Mouse (Mus musculus): ENCODE measurements around the gene Dcaf15. TPM values are rescaled to one million over a fixed set of nuclear protein-coding genes. Genes with fewer than 3 reads are reported as not detected.
A peak's percentile ranks its signal among the peaks of the same experiment; 100 is the strongest.

The Dcaf15 gene
- total RNA-seq, 2 experiments from 2014 or later, result 21.2 to 21.5 TPM

DNA sequence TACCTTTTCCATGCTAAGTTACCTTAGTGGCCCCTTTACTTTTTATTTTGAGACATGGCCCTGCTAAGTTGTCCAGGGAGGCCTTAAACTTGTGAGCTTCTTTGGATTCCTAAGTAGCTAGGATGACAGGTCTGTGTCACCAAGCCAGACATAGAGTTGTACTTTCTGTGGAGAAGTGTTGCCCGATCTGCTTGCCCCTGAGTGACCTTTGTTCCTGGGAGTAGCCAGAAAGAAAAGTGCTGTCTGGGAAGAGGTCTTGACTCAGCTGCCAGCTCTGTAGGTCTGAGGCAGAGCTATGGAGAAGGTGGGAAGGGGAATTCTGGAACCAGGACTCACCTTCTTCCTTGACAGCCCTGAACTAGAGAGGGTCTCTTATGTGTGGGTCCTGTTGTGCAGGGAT is 35.4 kb downstream of the Dcaf15 start:
- DNase-seq (ENCODE audit: low spot score in 2 of 2), result no peak
- intact Hi-C loops (cut with DNase I), result no loop called here

DNA sequence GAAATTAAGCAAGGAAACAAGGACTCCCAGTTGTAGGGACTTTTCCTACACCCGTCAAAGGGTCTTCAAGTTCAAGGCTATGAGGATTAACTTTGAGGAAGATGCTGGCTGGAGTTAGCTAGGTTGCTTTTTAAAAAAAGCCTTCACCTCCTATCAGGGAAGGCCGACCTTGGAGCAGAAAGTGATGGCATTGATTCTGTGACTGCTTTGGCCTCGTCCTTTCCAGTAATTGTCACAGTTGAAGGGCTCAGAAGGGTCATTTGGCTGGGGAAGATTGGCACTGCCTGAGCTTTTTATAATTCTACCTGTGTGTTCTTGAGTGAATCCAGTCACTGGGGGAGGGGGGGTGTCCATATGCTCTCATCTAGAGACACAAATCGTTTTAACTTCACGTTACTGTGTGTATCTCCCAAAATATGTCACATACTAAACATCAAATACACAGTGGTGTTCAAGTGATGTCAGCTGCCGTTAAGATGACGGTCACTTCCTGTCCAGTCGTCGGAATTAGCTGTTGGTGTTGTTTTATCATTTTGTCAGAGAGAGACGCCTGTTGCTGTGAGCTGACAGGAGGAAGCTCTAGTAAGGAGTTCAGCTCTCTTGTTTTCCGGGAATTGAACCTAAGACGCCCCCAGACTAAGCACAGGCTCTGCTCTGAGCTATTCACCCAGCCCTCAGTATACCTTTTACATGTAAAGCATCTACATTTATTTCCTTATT is 36.1 kb downstream of the Dcaf15 start:
- DNase-seq (ENCODE audit: low spot score in 2 of 2), result no peak
- intact Hi-C loops (cut with DNase I), result no loop called here

DNA sequence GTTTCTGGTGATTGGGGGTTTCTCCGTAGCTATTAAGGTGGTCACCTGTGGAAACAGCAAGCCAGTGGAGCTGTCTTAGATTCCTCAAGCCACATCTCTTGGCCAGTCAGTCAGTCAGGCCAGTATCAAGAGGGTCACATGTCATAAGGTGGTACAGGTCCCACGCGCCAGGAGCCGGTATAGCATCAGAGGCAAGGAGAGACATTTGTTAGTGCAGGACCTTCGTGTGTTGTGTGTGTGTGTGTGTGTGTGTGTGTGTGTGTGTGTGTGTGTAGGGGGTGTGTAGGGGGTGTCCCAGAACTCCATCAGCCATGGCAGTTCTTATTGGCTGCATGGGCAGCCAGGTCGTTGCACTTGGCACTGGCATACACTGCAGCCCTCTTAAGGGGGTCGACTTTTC is 36.7 kb downstream of the Dcaf15 start:
- DNase-seq (ENCODE audit: low spot score in 2 of 2), result no peak
- intact Hi-C loops (cut with DNase I), result no loop called here

DNA sequence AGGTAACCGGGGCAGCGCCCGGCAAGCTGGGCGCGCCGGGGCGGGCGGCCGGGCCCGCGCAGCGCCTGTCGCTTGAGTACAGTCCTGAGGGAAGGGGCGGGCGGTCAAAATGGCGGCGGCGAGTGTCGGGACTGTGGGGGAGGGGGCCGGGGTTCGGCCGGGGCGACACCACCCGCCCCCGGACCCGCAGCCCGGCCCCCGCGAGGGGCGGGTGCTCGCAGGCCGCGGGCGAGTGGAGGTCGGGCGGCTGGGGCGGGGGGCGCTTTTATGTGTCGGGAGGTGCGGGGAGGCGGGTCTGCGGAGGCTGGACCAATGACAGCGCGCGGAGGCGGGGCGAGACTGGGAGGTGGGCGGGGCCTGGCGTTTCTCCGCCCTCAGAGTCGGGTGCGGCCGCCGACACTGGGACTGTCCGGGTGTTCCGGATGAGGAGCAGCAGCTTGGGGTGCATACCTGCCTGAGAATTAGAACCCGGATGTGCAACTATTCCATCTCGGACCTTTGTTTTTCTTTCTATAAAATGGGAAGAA is 37.5 kb downstream of the Dcaf15 start:
- peak; percentile 94 to 96 for DNase-seq (ENCODE audit: low spot score in 2 of 2)
- intact Hi-C loops (cut with DNase I), result no loop called here

DNA sequence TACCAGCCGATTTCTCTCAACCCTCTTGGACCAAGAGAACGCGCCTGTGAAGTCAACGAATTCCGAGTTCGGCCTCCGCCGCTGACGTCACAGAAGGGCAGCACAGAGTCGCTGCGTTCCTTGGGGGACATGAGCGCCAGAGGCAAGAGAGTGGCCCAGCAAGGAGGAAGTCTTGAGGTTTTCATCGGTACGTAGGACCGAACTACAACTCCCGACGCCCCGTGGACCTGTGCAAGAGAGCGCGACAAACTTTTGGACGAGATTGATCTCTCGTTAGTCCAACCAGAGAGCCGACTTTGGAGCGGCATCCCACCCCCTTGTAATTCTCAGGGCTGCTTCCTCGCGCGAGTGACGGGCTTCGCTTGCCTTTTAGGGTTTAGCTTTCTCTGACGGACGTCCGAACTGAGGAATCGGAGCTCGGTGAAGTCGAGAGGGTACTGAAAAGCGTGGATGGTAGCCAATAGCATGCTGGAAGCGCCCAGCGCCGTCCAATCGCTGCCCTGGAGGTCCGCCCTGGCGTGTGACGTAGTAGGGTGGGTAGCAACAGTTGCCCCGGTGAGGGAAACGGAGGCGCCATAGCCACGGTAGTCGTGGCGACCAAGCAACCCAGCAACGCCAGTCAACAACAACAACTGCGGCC is 38.2 kb downstream of the Dcaf15 start, which contains the start of gene Rfx1:
TSS of gene Rfx1 (plus strand) at position 544 of the 640 bp plus-strand sequence.
- DNase-seq (ENCODE audit: low spot score in 2 of 2), result peak; percentile 100
- intact Hi-C loops (cut with DNase I), result no loop called here

DNA sequence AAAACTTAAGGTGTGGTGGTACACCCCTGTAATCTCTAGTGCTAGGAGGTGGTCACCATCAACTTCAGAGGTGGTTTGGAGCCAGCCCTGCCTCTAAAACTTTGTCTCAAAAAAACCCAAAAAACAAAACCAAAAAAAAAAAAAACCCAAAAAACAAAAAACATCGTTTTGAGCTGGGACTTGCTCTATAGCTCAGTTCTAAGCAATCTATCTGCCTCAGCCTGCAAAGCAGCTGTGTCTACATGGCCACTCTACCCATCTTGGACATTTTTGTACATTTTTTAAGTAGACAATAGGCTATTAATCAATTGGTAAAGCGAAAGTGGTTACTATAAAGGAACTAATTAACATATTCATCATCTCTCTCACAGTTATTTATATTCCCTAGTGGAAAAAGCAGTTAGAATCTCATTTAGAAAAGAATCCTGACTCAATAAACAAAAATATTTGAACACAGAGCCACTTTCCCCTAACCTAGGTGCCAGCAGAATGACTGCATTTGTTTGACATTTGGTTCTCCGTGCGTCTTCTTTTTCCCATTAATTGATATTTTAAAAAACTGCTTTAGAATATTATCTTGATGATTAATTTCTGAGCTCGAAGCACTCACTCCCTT is 39.0 kb downstream of the Dcaf15 start:
- intact Hi-C loops (cut with DNase I), result no loop called here
- no peak for DNase-seq (ENCODE audit: low spot score in 2 of 2)

DNA sequence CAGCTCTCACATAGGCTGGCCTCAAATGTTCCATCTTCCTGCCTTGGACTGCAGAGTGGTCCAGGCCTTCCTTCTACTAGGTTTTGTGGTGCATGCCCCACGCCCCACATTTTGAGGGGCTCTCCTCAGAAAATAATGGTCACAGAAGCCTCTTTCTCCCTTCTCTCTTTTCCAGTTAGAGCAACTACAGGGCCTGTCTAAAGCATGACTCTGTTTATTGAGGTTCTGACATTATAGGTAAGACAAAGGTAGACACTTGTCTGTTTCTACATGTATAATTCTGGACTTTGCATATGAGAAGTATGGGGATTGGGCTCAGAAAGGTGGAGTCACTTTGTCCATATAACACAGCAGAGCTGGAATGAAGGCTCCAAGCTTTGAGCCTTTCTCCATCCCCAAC is 39.5 kb downstream of the Dcaf15 start, which contains the start of gene Gm10643:
TSS of gene Gm10643 (minus strand) at position 101 of the 400 bp plus-strand sequence.
- DNase-seq (ENCODE audit: low spot score in 2 of 2), result no peak
- intact Hi-C loops (cut with DNase I), result no loop called here

DNA sequence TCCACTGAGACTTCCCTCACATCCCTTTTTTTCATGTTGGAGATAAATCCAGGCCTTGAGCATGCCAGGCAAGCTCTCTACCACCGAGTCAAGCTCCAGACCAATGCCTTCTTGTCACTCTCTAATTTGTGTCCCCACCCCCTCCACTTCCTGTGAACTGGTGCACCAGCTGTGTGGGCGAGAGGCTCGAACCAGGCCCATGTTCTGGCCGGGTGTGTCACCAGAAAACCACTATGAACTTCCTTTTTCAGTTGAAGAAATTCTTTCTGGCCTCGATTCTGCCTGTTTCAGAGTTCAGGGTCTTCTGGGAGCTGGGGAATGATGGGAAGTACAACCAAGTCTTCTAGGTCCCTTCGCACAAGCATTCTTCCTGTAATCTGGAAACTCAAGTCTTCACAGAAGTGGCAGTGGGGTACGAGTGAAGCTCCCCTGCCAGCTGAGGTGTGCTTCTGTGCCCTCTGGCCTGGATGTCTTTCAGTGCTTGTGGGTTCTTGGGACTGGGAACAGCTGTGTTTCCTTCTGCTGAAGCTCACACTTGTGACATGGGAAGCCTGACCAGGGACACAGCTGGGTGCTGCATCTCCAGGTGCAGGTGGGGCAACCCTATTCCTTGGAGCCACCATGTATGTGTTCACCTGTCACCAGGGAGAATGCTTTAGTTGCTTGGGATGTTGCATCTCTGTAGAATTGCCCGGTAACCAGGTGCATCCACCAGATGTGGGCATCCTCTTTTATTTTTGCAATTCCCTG is 40.5 kb downstream of the Dcaf15 start:
- intact Hi-C loops (cut with DNase I), result no loop called here
- DNase-seq (ENCODE audit: low spot score in 2 of 2), result no peak

DNA sequence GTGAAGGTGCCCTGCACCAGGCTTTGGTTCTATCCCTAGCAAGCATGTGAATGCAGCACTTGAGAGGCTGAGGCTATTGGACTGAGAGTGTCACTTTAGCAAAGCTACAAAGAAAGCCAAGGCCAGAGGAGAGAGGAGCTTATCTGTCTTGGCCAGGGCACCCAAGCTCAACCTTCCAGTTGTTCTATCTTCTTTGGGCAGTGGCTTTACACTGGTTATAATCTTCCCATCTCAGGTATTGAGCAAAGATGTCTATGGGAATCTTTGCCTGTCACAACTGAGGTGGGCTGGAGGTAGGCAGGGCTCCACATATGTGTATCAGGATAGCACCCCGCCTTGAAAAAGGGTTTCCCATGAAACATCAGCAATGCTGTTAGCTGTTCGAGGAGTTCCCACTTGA is 44.3 kb downstream of the Dcaf15 start:
- intact Hi-C loops (cut with DNase I), result no loop called here
- DNase-seq (ENCODE audit: low spot score in 2 of 2), result no peak

DNA sequence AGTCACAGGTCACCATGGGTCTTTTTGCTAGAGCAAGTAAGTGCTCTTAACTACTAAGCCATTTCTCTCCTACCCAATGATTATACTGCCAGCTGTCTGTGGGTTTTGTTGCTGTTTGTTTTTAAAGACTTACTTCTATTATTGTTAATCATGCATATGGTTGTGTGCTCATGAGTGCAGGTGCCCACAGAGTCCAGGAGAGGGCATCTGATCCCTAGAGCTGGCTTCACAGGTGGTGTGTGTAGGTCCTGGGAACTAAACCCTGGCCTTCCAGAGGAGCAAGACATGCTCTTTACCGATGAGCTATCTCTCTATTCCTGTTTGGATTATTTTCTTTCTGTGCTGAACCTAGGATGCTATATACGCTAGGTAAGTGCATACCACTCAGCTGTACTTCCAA is 45.3 kb downstream of the Dcaf15 start:
- DNase-seq (ENCODE audit: low spot score in 2 of 2), result no peak
- intact Hi-C loops (cut with DNase I), result no loop called here

DNA sequence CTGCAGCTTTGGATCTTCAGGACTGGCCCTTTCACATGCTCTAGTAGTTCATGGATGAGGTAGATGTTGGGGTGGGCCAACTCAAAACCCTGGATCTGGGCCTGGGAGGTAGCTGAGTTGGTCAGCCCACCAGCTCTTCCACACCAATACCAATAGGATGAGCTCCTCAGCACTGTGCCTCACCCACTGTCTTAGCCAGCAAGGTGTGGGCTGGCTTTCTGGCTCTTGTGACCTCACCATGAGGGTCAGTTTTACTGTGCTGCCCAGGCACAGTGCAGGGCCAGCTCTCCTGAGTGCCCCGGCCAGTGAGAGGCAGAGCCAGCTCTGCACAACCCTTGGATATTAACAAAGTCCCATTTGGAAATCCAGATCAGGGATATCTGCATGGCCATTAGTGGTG is 46.7 kb downstream of the Dcaf15 start:
- intact Hi-C loops (cut with DNase I), result no loop called here

DNA sequence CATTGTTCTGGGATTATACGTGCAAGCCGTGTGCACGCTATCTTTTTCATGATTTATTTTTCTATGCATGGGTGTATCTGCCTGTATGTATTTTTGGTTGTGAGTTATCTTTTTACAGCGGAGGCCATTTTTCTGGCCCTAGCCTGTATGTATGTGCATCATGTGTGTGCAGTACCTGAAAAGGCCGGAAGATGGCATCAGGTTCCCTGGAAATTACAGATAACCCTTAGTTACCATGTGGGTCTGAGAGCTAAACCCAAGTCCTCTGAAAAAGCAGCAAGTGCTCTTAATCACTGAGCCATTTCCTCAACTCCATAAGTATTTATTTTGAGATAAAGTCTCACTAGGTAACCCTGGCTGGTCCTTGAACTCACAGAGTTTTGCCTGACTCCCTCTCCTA is 51.3 kb downstream of the Dcaf15 start:
- intact Hi-C loops (cut with DNase I), result no loop called here
- DNase-seq (ENCODE audit: low spot score in 2 of 2), result no peak

More for the DNA sequence above, 46.7 kb downstream of the Dcaf15 start:
- DNase-seq (ENCODE audit: low spot score in 2 of 2), result no peak

DNA sequence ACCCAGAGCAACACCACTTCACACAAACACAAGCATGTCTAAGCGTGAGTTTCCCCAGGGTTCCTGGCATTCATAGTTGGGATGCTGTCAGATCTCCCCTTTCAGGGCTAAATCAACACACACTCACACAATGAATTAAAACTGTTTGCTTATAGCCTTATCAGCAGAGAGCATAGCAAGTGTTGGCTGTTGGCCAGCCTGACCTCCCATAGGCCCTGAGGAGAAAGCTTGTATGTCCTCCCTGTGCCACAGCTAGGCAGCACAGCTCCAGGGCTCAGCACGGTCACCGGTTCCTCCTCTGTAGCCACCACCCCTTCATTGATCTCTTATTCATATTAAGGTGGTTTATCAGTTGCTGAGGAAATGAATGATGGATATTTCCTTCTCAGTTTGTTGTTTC is 51.8 kb downstream of the Dcaf15 start:
- DNase-seq (ENCODE audit: low spot score in 2 of 2), result no peak
- intact Hi-C loops (cut with DNase I), result no loop called here

DNA sequence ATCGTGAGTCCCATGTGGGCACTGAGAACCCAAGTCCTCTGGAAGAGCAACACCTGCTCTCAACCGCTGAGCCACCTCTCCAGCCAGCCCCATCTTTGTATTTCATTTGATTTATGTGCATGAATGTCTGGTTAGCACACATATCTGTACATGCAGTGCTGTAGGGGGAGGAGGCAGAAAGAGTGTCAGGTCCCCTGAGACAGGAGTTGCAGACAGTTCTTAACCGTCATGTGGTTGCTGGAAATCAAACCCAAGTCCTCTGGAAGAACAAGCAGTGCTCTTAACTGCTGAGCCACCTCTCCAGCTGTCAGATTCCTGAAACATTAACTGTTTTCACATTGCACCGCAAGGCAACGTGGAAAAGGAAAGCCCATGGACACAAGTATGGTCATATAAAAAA is 56.4 kb downstream of the Dcaf15 start:
- DNase-seq (ENCODE audit: low spot score in 2 of 2), result no peak
- intact Hi-C loops (cut with DNase I), result no loop called here

Small RNAs within 50 kb of the gene (microRNA-seq; reads per million reads assigned to microRNA genes)
- 0 reads per million in 2 experiments for gene Mir709

Other genes starting within 250 kb of the Dcaf15 start
- 100 to 1,000 TPM; 457 to 482 TPM for gene Adgrl1, start 204.7 kb downstream of the Dcaf15 start, total RNA-seq (2021)
- under 1 TPM; 0.19 to 0.20 TPM for gene Gm10644, start 149.6 kb downstream of the Dcaf15 start, total RNA-seq (2021)
- under 1 TPM; 0.72 to 0.79 TPM for gene Asf1b, start 149.3 kb downstream of the Dcaf15 start, total RNA-seq (2021)
- gene Prkaca, start 131.8 kb downstream of the Dcaf15 start, total RNA-seq (2021), result 100 to 1,000 TPM; 268 to 280 TPM
- gene Samd1, start 107.1 kb downstream of the Dcaf15 start, total RNA-seq (2021), result 10 to 100 TPM; 51.3 to 52.0 TPM
- gene 1700067K01Rik, start 103.3 kb downstream of the Dcaf15 start, total RNA-seq (2021), result under 1 TPM; 0.40 to 0.57 TPM
- 1 to 10 TPM; 1.4 to 2.1 TPM for gene 2210011C24Rik, start 92.6 kb downstream of the Dcaf15 start, total RNA-seq (2021)
- gene Palm3, start 83.3 kb downstream of the Dcaf15 start, total RNA-seq (2021), result 1 to 10 TPM; 3.5 to 3.8 TPM
- 1 to 10 TPM in 1 of 2 experiments, under 1 TPM in 1; 0.63 to 1.4 TPM for gene Il27ra, start 62.2 kb downstream of the Dcaf15 start, total RNA-seq (2021)
- not detected for gene Rln3, start 59.8 kb downstream of the Dcaf15 start, total RNA-seq (2021)
- gene Gm10643, start 39.6 kb downstream of the Dcaf15 start, total RNA-seq (2021), result 1 to 10 TPM; 3.9 to 4.0 TPM
- gene Rfx1, start 37.9 kb downstream of the Dcaf15 start, total RNA-seq (2021), result 10 to 100 TPM; 18.5 to 21.1 TPM
- not detected for gene Podnl1, start 21.2 kb upstream of the Dcaf15 start, total RNA-seq (2021)
- 10 to 100 TPM; 56.4 to 58.3 TPM for gene Cc2d1a, start 43.2 kb upstream of the Dcaf15 start, total RNA-seq (2021)
- 1 to 10 TPM; 1.5 to 3.5 TPM for gene 4930432K21Rik, start 43.3 kb upstream of the Dcaf15 start, total RNA-seq (2021)
- 1 to 10 TPM; 2.7 to 4.6 TPM for gene Nanos3, start 80.4 kb upstream of the Dcaf15 start, total RNA-seq (2021)
- 10 to 100 TPM; 14.1 to 15.0 TPM for gene Zswim4, start 132.3 kb upstream of the Dcaf15 start, total RNA-seq (2021)
- 100 to 1,000 TPM; 140 to 144 TPM for gene D8Ertd738e, start 145.0 kb upstream of the Dcaf15 start, total RNA-seq (2021)
- gene Mri1, start 152.6 kb upstream of the Dcaf15 start, total RNA-seq (2021), result 10 to 100 TPM; 18.4 to 21.8 TPM
- gene Ccdc130, start 165.6 kb upstream of the Dcaf15 start, total RNA-seq (2021), result 10 to 100 TPM; 24.6 to 26.0 TPM

All from left cerebral cortex, postnatal 14 days (tissue).